Mouse (Mus musculus) ES-Bruce4 (cell line): Measurements from ENCODE around the gene Itgb3.

Experiments used
- CTCF ChIP-seq: IDR thresholded peaks from one replicate; pipeline ENCODE4 v1.8.1; 2011; ENCODE audit warnings: low read depth, low read length
- EP300 ChIP-seq: IDR thresholded peaks from 2 replicates; pipeline ENCODE4 v1.6.1; 2011; ENCODE audit warnings: low read depth, low read length; ENCODE audit not compliant: insufficient read depth
- POLR2A ChIP-seq: IDR thresholded peaks from one replicate; pipeline ENCODE4 v1.8.1; 2011; ENCODE audit warnings: low read length; ENCODE audit not compliant: insufficient read depth

DNA sequence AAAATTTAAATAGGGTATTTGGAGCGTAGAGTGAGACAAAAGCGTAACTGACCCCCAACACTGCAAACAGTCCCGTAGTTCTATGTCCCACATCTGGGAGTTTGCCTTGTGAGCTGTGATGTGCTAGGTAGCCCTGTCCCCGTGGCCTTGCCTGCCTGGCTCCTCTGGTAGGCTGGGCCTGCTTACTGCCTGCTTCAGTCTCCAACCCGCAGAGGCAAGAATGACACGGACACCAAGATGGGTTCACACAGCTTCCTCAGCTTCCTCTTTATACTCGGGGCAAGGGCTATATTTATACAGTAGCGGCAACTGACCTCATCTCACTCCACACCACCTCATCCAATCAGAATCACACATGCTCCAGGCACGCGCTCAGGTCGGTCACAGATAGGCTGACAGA lies 67.0 kb downstream of the Itgb3 start:
- TF ChIP-seq CTCF: no peak
- no peak for TF ChIP-seq POLR2A
- no peak for TF ChIP-seq EP300
